Mouse (Mus musculus) limb, embryonic 15.5 days (tissue): ENCODE results near the gene Slc45a1. TPM values are rescaled to one million over a fixed set of nuclear protein-coding genes. Genes with fewer than 3 reads are reported as not detected.

Source experiments
- ATAC-seq: fragments of 200-750 bp; cut with Nextera tagmentation; 2 replicates; pipeline ENCODE4 v1.8.0; 2017; ENCODE audit warnings: low read depth, moderate TSS enrichment; ENCODE audit not compliant: insufficient number of reproducible peaks, low FRiP score, low TSS enrichment
- H3K27ac ChIP-seq: fragments of 300-500 bp; sonication (generic); 2 replicates; pipeline ENCODE4 v1.5.1; 2015; ENCODE audit warnings: moderate library complexity, mild to moderate bottlenecking, inconsistent platforms
- H3K27me3 ChIP-seq: fragments of 300-500 bp; sonication (generic); 2 replicates; pipeline ENCODE4 v1.6.1; 2015; ENCODE audit warnings: inconsistent platforms
- H3K36me3 ChIP-seq: fragments of 300-500 bp; sonication (generic); 2 replicates; pipeline ENCODE4 v1.6.1; 2015; ENCODE audit warnings: inconsistent platforms
- H3K4me1 ChIP-seq: fragments of 300-500 bp; sonication (generic); 2 replicates; pipeline ENCODE4 v1.6.1; 2015; ENCODE audit warnings: inconsistent platforms
- H3K4me2 ChIP-seq: fragments of 300-500 bp; sonication (generic); 2 replicates; pipeline ENCODE4 v1.6.1; 2015; ENCODE audit warnings: mild to moderate bottlenecking, inconsistent platforms
- H3K4me3 ChIP-seq: fragments of 300-500 bp; sonication (generic); 2 replicates; pipeline ENCODE4 v1.5.1; 2015; ENCODE audit warnings: mild to moderate bottlenecking, inconsistent platforms
- H3K9ac ChIP-seq: fragments of 300-500 bp; sonication (generic); 2 replicates; pipeline ENCODE4 v1.6.1; 2015; ENCODE audit warnings: inconsistent platforms
- H3K9me3 ChIP-seq: fragments of 300-500 bp; sonication (generic); 2 replicates; pipeline ENCODE4 v1.6.1; 2016; ENCODE audit warnings: inconsistent platforms
- WGBS: fragments of 180-500 bp; shearing (Covaris S2); methylation state at CpG from one replicate; pipeline ENCODE4 v1.1.7; 2015; 5-methylcytosine and 5-hydroxymethylcytosine counted together
- polyA plus RNA-seq: library from polyadenylated mRNA; unstranded; fragments of >200 nt; fragmentation: Nextera tagmentation; extraction: Ambion mirVana; gene quantifications from 2 replicates; pipeline ENCODE4 v1.2.1, GENCODE M21; 2015

Gene Slc45a1
- polyA plus RNA-seq, 1 experiment from 2014 or later: 0.19 TPM

GRCm38 (mm10) chr4:150655989-150656388 lies 4.0 kb upstream of the Slc45a1 start:
- Histone ChIP-seq H3K27me3 (peaks cover 28% of the 10 kb centered on the region), H3K4me2 (0 out of 2 replicates have a peak overlapping the region, but pooled peaks have one; percentile 24), H3K27ac (no peak overlapping the region), H3K36me3 (no peaks in the 10 kb centered on the region), H3K9ac (no peak overlapping the region), H3K4me1 (peaks cover 15% of the 10 kb centered on the region), H3K4me3 (no peak overlapping the region), H3K9me3 (no peaks in the 10 kb centered on the region)
- 3% methylated on average over 17 of the region's 17 CpGs for WGBS
- no peak for ATAC-seq

GRCm38 (mm10) chr4:150653072-150653599 lies 1.2 kb upstream of the Slc45a1 start:
- ATAC-seq: no peak
- no peak overlapping the region for H3K27ac ChIP-seq
- no peaks in the 10 kb centered on the region for H3K36me3 ChIP-seq
- H3K4me3 ChIP-seq: no peak overlapping the region
- 33% methylated on average over 10 of the region's 11 CpGs for WGBS
- H3K9ac ChIP-seq: no peak overlapping the region
- H3K4me1 ChIP-seq: peaks cover 8% of the 10 kb centered on the region
- H3K4me2 ChIP-seq: no peak overlapping the region
- H3K9me3 ChIP-seq: no peaks in the 10 kb centered on the region
- H3K27me3 ChIP-seq: peaks cover 28% of the 10 kb centered on the region

GRCm38 (mm10) chr4:150649327-150649726 lies 2.6 kb downstream of the Slc45a1 start:
- no peaks in the 10 kb centered on the region for H3K36me3 ChIP-seq
- no peak overlapping the region for H3K4me3 ChIP-seq
- WGBS: 74% methylated on average over 5 of the region's 5 CpGs
- no peak overlapping the region for H3K27ac ChIP-seq
- no peaks in the 10 kb centered on the region for H3K9me3 ChIP-seq
- no peak for ATAC-seq
- H3K27me3 ChIP-seq: peaks cover 21% of the 10 kb centered on the region
- H3K9ac ChIP-seq: no peak overlapping the region
- H3K4me1 ChIP-seq: peaks cover 4% of the 10 kb centered on the region; the same call in 1 of the 2 replicates
- no peak overlapping the region for H3K4me2 ChIP-seq

GRCm38 (mm10) chr4:150644299-150644698 lies 7.7 kb downstream of the Slc45a1 start:
- H3K27me3 ChIP-seq: no peaks in the 10 kb centered on the region
- H3K4me3 ChIP-seq: no peak overlapping the region
- H3K4me2 ChIP-seq: no peak overlapping the region
- no peaks in the 10 kb centered on the region for H3K9me3 ChIP-seq
- no peaks in the 10 kb centered on the region for H3K36me3 ChIP-seq
- WGBS: 90% methylated on average over 9 of the region's 9 CpGs
- no peak for ATAC-seq
- no peak overlapping the region for H3K9ac ChIP-seq
- H3K27ac ChIP-seq: no peak overlapping the region
- H3K4me1 ChIP-seq: no peaks in the 10 kb centered on the region

- Histone ChIP-seq H3K27ac (no peak overlapping the region), H3K4me1 (no peaks in the 10 kb centered on the region), H3K27me3 (no peaks in the 10 kb centered on the region), H3K36me3 (no peaks in the 10 kb centered on the region), H3K4me3 (no peak overlapping the region), H3K9ac (no peak overlapping the region), H3K4me2 (no peak overlapping the region), H3K9me3 (no peaks in the 10 kb centered on the region)
- 77% methylated on average over 6 of the region's 6 CpGs for WGBS
- no peak for ATAC-seq
Observed at GRCm38 (mm10) chr4:150636635-150637034, 15.3 kb downstream of the Slc45a1 start.

GRCm38 (mm10) chr4:150635568-150635967 lies 16.4 kb downstream of the Slc45a1 start:
- Histone ChIP-seq H3K4me3 (no peak overlapping the region), H3K4me2 (no peak overlapping the region), H3K9me3 (no peaks in the 10 kb centered on the region), H3K9ac (no peak overlapping the region), H3K36me3 (no peaks in the 10 kb centered on the region), H3K4me1 (no peaks in the 10 kb centered on the region), H3K27ac (no peak overlapping the region), H3K27me3 (no peaks in the 10 kb centered on the region)
- ATAC-seq: no peak
- WGBS: 82% methylated on average over 10 of the region's 10 CpGs

- Histone ChIP-seq H3K4me2 (no peak overlapping the region), H3K27me3 (no peaks in the 10 kb centered on the region), H3K4me3 (no peak overlapping the region), H3K9ac (no peak overlapping the region), H3K4me1 (no peaks in the 10 kb centered on the region), H3K9me3 (no peaks in the 10 kb centered on the region), H3K27ac (no peak overlapping the region), H3K36me3 (no peaks in the 10 kb centered on the region)
- no peak for ATAC-seq
- WGBS: 84% methylated on average over 11 of the region's 11 CpGs
Observed at GRCm38 (mm10) chr4:150629266-150629665, 22.7 kb downstream of the Slc45a1 start.

- whole genome bisulfite sequencing: 44% methylated on average over 6 of the region's 6 CpGs
- no peak overlapping the region for H3K27ac ChIP-seq
- no peak for ATAC-seq
Observed at GRCm38 (mm10) chr4:150625951-150626732, 25.8 kb downstream of the Slc45a1 start.

GRCm38 (mm10) chr4:150625425-150625824 lies 26.5 kb downstream of the Slc45a1 start:
- Histone ChIP-seq H3K9ac (no peak overlapping the region), H3K9me3 (no peaks in the 10 kb centered on the region), H3K4me2 (no peak overlapping the region), H3K27me3 (no peaks in the 10 kb centered on the region), H3K4me1 (no peaks in the 10 kb centered on the region), H3K4me3 (no peak overlapping the region), H3K36me3 (peaks cover 20% of the 10 kb centered on the region), H3K27ac (no peak overlapping the region)
- WGBS: 45% methylated on average over 1 of the region's 1 CpGs
- no peak for ATAC-seq

More at GRCm38 (mm10) chr4:150625951-150626732, 25.8 kb downstream of the Slc45a1 start:
- peaks cover 16% of the 10 kb centered on the region for H3K36me3 ChIP-seq
- H3K9me3 ChIP-seq: no peaks in the 10 kb centered on the region
- H3K27me3 ChIP-seq: no peaks in the 10 kb centered on the region
- H3K4me3 ChIP-seq: no peak overlapping the region
- H3K4me1 ChIP-seq: no peaks in the 10 kb centered on the region
- H3K9ac ChIP-seq: no peak overlapping the region
- no peak overlapping the region for H3K4me2 ChIP-seq

GRCm38 (mm10) chr4:150624933-150625332 lies 27.0 kb downstream of the Slc45a1 start:
- WGBS: 78% methylated on average over 4 of the region's 4 CpGs
- Histone ChIP-seq H3K36me3 (peaks cover 25% of the 10 kb centered on the region), H3K27ac (no peak overlapping the region), H3K4me2 (no peak overlapping the region), H3K27me3 (no peaks in the 10 kb centered on the region), H3K9me3 (no peaks in the 10 kb centered on the region), H3K4me1 (no peaks in the 10 kb centered on the region), H3K9ac (no peak overlapping the region), H3K4me3 (no peak overlapping the region)
- no peak for ATAC-seq

GRCm38 (mm10) chr4:150624214-150624823 lies 27.7 kb downstream of the Slc45a1 start:
- ATAC-seq: no peak
- WGBS: 58% methylated on average over 11 of the region's 11 CpGs

GRCm38 (mm10) chr4:150622641-150623040 lies 29.3 kb downstream of the Slc45a1 start:
- no peak overlapping the region for H3K27ac ChIP-seq
- no peak overlapping the region for H3K4me2 ChIP-seq
- ATAC-seq: no peak
- no peaks in the 10 kb centered on the region for H3K9me3 ChIP-seq
- 87% methylated on average over 13 of the region's 13 CpGs for WGBS
- H3K9ac ChIP-seq: no peak overlapping the region
- no peak overlapping the region for H3K4me3 ChIP-seq
- H3K27me3 ChIP-seq: no peaks in the 10 kb centered on the region
- no peaks in the 10 kb centered on the region for H3K4me1 ChIP-seq
- peaks cover 45% of the 10 kb centered on the region for H3K36me3 ChIP-seq

More at GRCm38 (mm10) chr4:150624214-150624823, 27.7 kb downstream of the Slc45a1 start:
- no peaks in the 10 kb centered on the region for H3K4me1 ChIP-seq
- H3K36me3 ChIP-seq: peaks cover 28% of the 10 kb centered on the region
- H3K27ac ChIP-seq: no peak overlapping the region
- H3K4me3 ChIP-seq: no peak overlapping the region
- no peak overlapping the region for H3K4me2 ChIP-seq
- H3K9me3 ChIP-seq: no peaks in the 10 kb centered on the region
- no peak overlapping the region for H3K9ac ChIP-seq
- H3K27me3 ChIP-seq: no peaks in the 10 kb centered on the region
